23 mouse cellular contexts compared by ENCODE assay signal in the genomic region with DNA sequence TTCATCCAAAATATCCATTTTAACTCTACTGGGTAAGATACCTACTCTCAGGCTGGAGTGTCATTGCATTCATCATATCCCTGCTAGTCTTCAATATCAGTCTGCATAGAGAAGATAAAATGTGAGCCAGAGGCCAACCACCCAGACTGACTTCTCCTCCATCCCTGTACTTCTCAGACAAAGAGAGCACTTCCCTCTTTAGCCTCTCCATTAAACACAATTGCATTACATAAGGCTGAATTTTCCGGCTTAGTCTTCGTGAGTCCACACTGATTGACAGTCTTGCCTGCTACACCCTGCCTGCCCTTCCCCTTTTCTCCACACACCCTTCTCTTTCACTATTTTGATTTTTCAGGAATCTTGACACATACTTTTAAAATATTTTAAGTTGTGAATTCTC.
"Had no signal": no experiment of that assay in that cellular context is flagged by ENCODE, and none has a peak within 500 bp of the region (broad histone marks: within the 10 kb centered on the region; RNA-seq: fewer than 3 reads in every experiment).

No protein-coding gene starts in this region.

- H3K9me3 ChIP-seq: heart, embryonic 15.5 days; hindbrain, embryonic 13.5 days; hindbrain, embryonic 15.5 days; kidney, embryonic 15.5 days; limb, embryonic 13.5 days; limb, embryonic 15.5 days; liver, embryonic 12.5 days had no signal

- H3K27ac ChIP-seq: heart, adult 2 months; heart, embryonic 13.5 days; heart, embryonic 15.5 days; hindbrain, embryonic 13.5 days; hindbrain, embryonic 15.5 days; hindbrain, postnatal 0 days; kidney, embryonic 15.5 days; kidney, postnatal 0 days; layer of hippocampus, adult 2 months; left cerebral cortex, adult 2 months; limb, embryonic 13.5 days; limb, embryonic 15.5 days; liver, embryonic 12.5 days had no signal

- DNase-seq: gastrocnemius, postnatal 14 days; gastrocnemius, postnatal 36 days; heart, adult 2 months; heart, postnatal 14 days; heart, postnatal 36 days; kidney, adult 11 months; kidney, adult 2 months; kidney, adult 9 months; kidney, postnatal 14 days; kidney, postnatal 36 days had no signal

- H3K4me3 ChIP-seq: heart, adult 2 months; heart, embryonic 13.5 days; heart, embryonic 15.5 days; hindbrain, embryonic 13.5 days; hindbrain, embryonic 15.5 days; kidney, embryonic 15.5 days; layer of hippocampus, adult 2 months; left cerebral cortex, adult 2 months; limb, embryonic 13.5 days; limb, embryonic 15.5 days; liver, embryonic 12.5 days had no signal

- H3K27me3 ChIP-seq: heart, embryonic 13.5 days; heart, embryonic 15.5 days; hindbrain, embryonic 13.5 days; hindbrain, embryonic 15.5 days; kidney, embryonic 15.5 days; limb, embryonic 13.5 days; limb, embryonic 15.5 days; liver, embryonic 12.5 days had no signal

- ATAC-seq: hindbrain, postnatal 0 days; intestine, embryonic 16.5 days; liver, embryonic 12.5 days had no signal

- H3K4me1 ChIP-seq: heart, embryonic 13.5 days; heart, embryonic 15.5 days; hindbrain, embryonic 13.5 days; hindbrain, embryonic 15.5 days; kidney, embryonic 15.5 days; limb, embryonic 13.5 days; limb, embryonic 15.5 days; liver, embryonic 12.5 days had no signal

- H3K9ac ChIP-seq: heart, embryonic 13.5 days; heart, embryonic 15.5 days; hindbrain, embryonic 13.5 days; hindbrain, embryonic 15.5 days; kidney, embryonic 15.5 days; limb, embryonic 13.5 days; limb, embryonic 15.5 days; liver, embryonic 12.5 days had no signal

- H3K36me3 ChIP-seq: heart, embryonic 13.5 days; heart, embryonic 15.5 days; hindbrain, embryonic 13.5 days; hindbrain, embryonic 15.5 days; kidney, embryonic 15.5 days; limb, embryonic 13.5 days; limb, embryonic 15.5 days; liver, embryonic 12.5 days had no signal
